Mouse (Mus musculus) liver, adult 2 months (tissue): ENCODE results near the gene Crip1.

Experiments
- CTCF ChIP-seq: fragments of 200-500 bp; IDR thresholded peaks from 2 replicates; pipeline ENCODE4 v1.5.1; 2011; ENCODE audit warnings: low read depth, low read length, control low read depth
- POLR2A ChIP-seq: fragments of 200-500 bp; IDR thresholded peaks from 2 replicates; pipeline ENCODE4 v1.6.1; 2011; ENCODE audit warnings: low read length, control low read depth; ENCODE audit not compliant: insufficient read depth; ENCODE audit errors: extremely low read depth

DNA sequence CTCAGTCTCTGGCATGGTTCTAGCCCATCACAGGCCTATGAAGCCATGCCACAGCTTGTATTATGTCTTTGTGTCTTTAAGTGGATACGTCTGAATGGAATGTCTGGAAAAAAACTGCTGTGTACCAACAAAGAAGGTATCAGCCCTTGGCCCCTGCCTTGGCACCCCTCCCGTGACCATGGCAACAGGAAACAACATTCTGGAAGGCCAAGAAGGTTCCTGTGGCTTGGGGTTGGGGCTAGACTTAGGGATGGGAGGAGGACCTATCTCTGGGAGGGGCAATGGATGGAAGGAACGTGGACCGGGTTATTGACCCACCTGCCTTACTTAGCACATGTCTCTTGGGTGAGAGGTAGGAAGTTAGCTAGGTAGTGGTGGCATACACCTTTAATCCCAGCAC is 3.2 kb downstream of the Crip1 start:
- no peak for TF ChIP-seq CTCF
- TF ChIP-seq POLR2A: no peak
